Mouse (Mus musculus): ENCODE results near the gene Tnk1. TPM values are rescaled to one million over a fixed set of nuclear protein-coding genes. Genes with fewer than 3 reads are reported as not detected.

Gene Tnk1
- total RNA-seq, 2 experiments from 2014 or later, result 0.14 TPM; not detected in 1

- no peak for DNase-seq (ENCODE audit: low spot score in 2 of 2)
Measured at GRCm38 (mm10) chr11:69804652-69804940, 53.9 kb downstream of the Tnk1 start.

- peak; percentile 57 to 78 for DNase-seq (ENCODE audit: low spot score in 2 of 2)
Measured at GRCm38 (mm10) chr11:69803786-69804651, 54.5 kb downstream of the Tnk1 start.

DNA sequence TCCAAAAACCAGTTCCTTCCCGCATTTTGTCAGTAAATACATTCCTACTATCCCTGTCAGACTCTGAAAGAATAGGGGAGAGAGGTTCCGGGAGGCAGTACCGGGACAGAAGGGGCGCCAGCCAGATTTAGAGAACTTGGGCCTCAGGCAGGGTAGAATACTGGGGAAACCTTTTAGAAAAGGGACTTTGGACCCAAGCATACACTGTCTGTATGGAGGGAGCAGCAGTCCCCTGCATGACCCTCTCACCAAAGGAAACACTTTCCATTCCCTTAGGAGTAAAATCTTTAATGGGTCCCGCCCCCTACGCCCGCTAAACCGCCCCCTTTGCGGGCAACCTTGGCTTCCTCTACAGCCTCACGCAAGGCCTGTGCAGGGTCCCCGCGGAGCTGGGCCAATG lies 55.2 kb downstream of the Tnk1 start:
- no peak for DNase-seq (ENCODE audit: low spot score in 2 of 2)

GRCm38 (mm10) chr11:69802648-69803105 lies 55.9 kb downstream of the Tnk1 start:
- DNase-seq (ENCODE audit: low spot score in 2 of 2), result peak; percentile 59 to 78

DNA sequence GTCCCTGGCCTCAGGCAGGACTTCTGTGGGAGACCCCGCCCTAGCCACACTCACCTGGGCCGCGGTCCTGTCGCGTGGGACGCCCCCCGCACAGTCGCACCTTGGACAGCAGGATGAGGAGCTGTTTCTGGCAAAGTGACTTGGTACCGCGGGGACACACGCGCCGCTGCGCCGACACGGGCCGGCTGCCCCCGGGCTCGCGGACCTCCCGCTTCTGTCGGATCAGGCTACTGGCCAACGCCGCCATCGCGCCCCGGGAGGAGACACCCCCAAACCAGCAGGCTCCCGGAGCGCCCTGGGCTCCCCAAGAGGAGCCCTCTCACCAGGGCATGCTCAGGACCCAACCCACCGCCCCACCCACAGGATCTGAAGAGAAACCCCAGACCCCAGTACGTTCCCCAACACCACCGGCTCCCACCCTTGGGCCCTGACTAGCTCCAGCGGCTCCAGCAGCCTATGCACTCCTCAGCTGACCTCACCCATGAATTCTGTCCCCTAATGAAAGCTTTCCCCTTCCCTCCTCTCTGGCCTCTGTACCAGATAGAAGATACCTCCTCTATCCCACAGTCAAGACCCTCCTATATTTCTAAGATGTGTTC lies 57.1 kb downstream of the Tnk1 start, which contains the start of gene Fgf11:
Fgf11 (minus strand) TSS at position 479 of the 599 bp plus-strand sequence.
- no peak for DNase-seq (ENCODE audit: low spot score in 2 of 2)

Small RNA genes within 50 kb of the gene (microRNA-seq; reads per million reads assigned to microRNA genes)
- gene Mir6924, result 0 reads per million in 2 experiments

Other genes starting within 250 kb of the Tnk1 start
- gene Shbg, start 240.8 kb downstream of the Tnk1 start, total RNA-seq (2021), result not detected
- gene Sat2, start 236.7 kb downstream of the Tnk1 start, total RNA-seq (2021), result 1 to 10 TPM; 8.5 to 9.5 TPM
- 100 to 1,000 TPM; 148 TPM for gene Fxr2, start 225.7 kb downstream of the Tnk1 start, total RNA-seq (2021)
- gene Sox15, start 203.4 kb downstream of the Tnk1 start, total RNA-seq (2021), result not detected
- 10 to 100 TPM; 47.5 to 58.2 TPM for gene Mpdu1, start 196.1 kb downstream of the Tnk1 start, total RNA-seq (2021)
- gene Cd68, start 192.6 kb downstream of the Tnk1 start, total RNA-seq (2021), result 10 to 100 TPM; 15.1 to 15.5 TPM
- 100 to 1,000 TPM; 289 to 295 TPM for gene Eif4a1, start 186.3 kb downstream of the Tnk1 start, total RNA-seq (2021)
- 10 to 100 TPM; 91.4 to 98.7 TPM for gene Senp3, start 176.6 kb downstream of the Tnk1 start, total RNA-seq (2021)
- gene Tnfsf13, start 172.9 kb downstream of the Tnk1 start, total RNA-seq (2021), result 1 to 10 TPM; 1.6 to 2.9 TPM
- 10 to 100 TPM; 11.5 to 12.1 TPM for gene Tnfsf12, start 162.9 kb downstream of the Tnk1 start, total RNA-seq (2021)
- gene Tnfsfm13, start 162.6 kb downstream of the Tnk1 start, total RNA-seq (2021), result 1 to 10 TPM; 1.7 to 4.1 TPM
- 10 to 100 TPM; 44.2 to 46.2 TPM for gene Polr2a, start 100.1 kb downstream of the Tnk1 start, total RNA-seq (2021)
- gene Slc35g3, start 96.8 kb downstream of the Tnk1 start, total RNA-seq (2021), result not detected
- 100 to 1,000 TPM; 146 to 156 TPM for gene Zbtb4, start 92.8 kb downstream of the Tnk1 start, total RNA-seq (2021)
- gene Chrnb1, start 62.8 kb downstream of the Tnk1 start, total RNA-seq (2021), result 1 to 10 TPM; 1.2 TPM
- 10 to 100 TPM; 17.1 to 18.5 TPM for gene Fgf11, start 56.9 kb downstream of the Tnk1 start, total RNA-seq (2021)
- under 1 TPM in 1 of 2 experiments, not detected in 1; 0.26 TPM for gene Tmem102, start 53.1 kb downstream of the Tnk1 start, total RNA-seq (2021)
- not detected for gene Gm39566, start 43.4 kb downstream of the Tnk1 start, total RNA-seq (2021)
- not detected for gene Spem2, start 40.3 kb downstream of the Tnk1 start, total RNA-seq (2021)
- not detected for gene Spem1, start 36.5 kb downstream of the Tnk1 start, total RNA-seq (2021)
- 100 to 1,000 TPM; 215 to 224 TPM for gene Nlgn2, start 20.9 kb downstream of the Tnk1 start, total RNA-seq (2021)
- gene Tmem256, start 20.2 kb downstream of the Tnk1 start, total RNA-seq (2021), result 100 to 1,000 TPM; 120 to 143 TPM
- 10 to 100 TPM; 15.6 to 17.7 TPM for gene Plscr3, start 12.4 kb downstream of the Tnk1 start, total RNA-seq (2021)
- gene Tmem95, start 19.3 kb upstream of the Tnk1 start, total RNA-seq (2021), result not detected
- 1 to 10 TPM; 1.2 to 1.4 TPM for gene Kctd11, start 22.7 kb upstream of the Tnk1 start, total RNA-seq (2021)
- gene Acap1, start 36.8 kb upstream of the Tnk1 start, total RNA-seq (2021), result under 1 TPM in 1 of 2 experiments, not detected in 1; 0.14 TPM
- gene 2810408A11Rik, start 42.3 kb upstream of the Tnk1 start, total RNA-seq (2021), result under 1 TPM; 0.35 to 0.72 TPM
- 100 to 1,000 TPM; 116 to 118 TPM for gene Neurl4, start 42.3 kb upstream of the Tnk1 start, total RNA-seq (2021)
- gene Gps2, start 55.2 kb upstream of the Tnk1 start, total RNA-seq (2021), result 10 to 100 TPM; 33.0 to 33.4 TPM
- gene Eif5a, start 63.2 kb upstream of the Tnk1 start, total RNA-seq (2021), result 100 to 1,000 TPM; 431 to 468 TPM
- 1 to 10 TPM; 4.6 to 6.5 TPM for gene Ybx2, start 77.1 kb upstream of the Tnk1 start, total RNA-seq (2021)
- 1 to 10 TPM; 4.9 to 6.4 TPM for gene Slc2a4, start 89.5 kb upstream of the Tnk1 start, total RNA-seq (2021)
- gene Cldn7, start 106.0 kb upstream of the Tnk1 start, total RNA-seq (2021), result not detected
- 100 to 1,000 TPM; 111 to 121 TPM for gene Ctdnep1, start 122.4 kb upstream of the Tnk1 start, total RNA-seq (2021)
- gene Elp5, start 123.8 kb upstream of the Tnk1 start, total RNA-seq (2021), result 10 to 100 TPM; 78.8 to 87.3 TPM
- 100 to 1,000 TPM; 231 to 236 TPM for gene Gabarap, start 132.4 kb upstream of the Tnk1 start, total RNA-seq (2021)
- 10 to 100 TPM; 52.6 to 53.8 TPM for gene Phf23, start 137.0 kb upstream of the Tnk1 start, total RNA-seq (2021)
- 10 to 100 TPM; 28.6 to 32.9 TPM for gene Dvl2, start 141.9 kb upstream of the Tnk1 start, total RNA-seq (2021)
- 10 to 100 TPM; 55.6 to 57.9 TPM for gene Acadvl, start 156.7 kb upstream of the Tnk1 start, total RNA-seq (2021)
- gene Dlg4, start 158.2 kb upstream of the Tnk1 start, total RNA-seq (2021), result 100 to 1,000 TPM; 718 to 731 TPM
- gene Asgr1, start 195.4 kb upstream of the Tnk1 start, total RNA-seq (2021), result 1 to 10 TPM; 2.2 to 3.8 TPM
- gene Asgr2, start 233.9 kb upstream of the Tnk1 start, total RNA-seq (2021), result not detected

Measured in left cerebral cortex, adult 18-20 months (tissue).